Comparison of ENCODE assay signal across 9 mouse cellular contexts in genomic region chr4:43823845-43824337, GRCm38 (mm10). TPM values are rescaled to one million over a fixed set of nuclear protein-coding genes. Genes with fewer than 3 reads are reported as not detected.
A peak's percentile ranks its signal among the peaks of the same experiment; 100 is the strongest.
DNase-seq lines count a peak whose midpoint lies in the region; ATAC-seq lines count a peak whose summit lies in the region.
"Had no signal": no experiment of that assay in that cellular context is flagged by ENCODE, and none has a peak within 500 bp of the region (broad histone marks: within the 10 kb centered on the region; RNA-seq: fewer than 3 reads in every experiment).

Olfr156 (minus strand) TSS chr4:43823895.

- DNase-seq in heart, adult 8-10 months (ENCODE audit: low spot score): peak; percentile 2
- no peak for DNase-seq in heart, adult 9 months (ENCODE audit: low spot score in 2 of 2)
- peak; percentile 16 for DNase-seq in ovary, adult 18-20 months (ENCODE audit: low spot score)
- DNase-seq in ovary, postnatal 10 days (ENCODE audit: low spot score): no peak
- peak; percentile 37 for DNase-seq in ovary, postnatal 14 days (ENCODE audit: low spot score)
- no peak for DNase-seq in cerebellum, adult 8-10 months
- no peak for DNase-seq in thymus, postnatal 36 days

- no peak within 1 kb of the TSS for H3K4me2 ChIP-seq in embryonic facial prominence, embryonic 15.5 days (replicated peaks)
- H3K4me2 ChIP-seq: neural tube, embryonic 13.5 days had no signal

- WGBS in embryonic facial prominence, embryonic 15.5 days: 3% methylated on average over 7 of the region's 7 CpGs

- H3K27ac ChIP-seq in embryonic facial prominence, embryonic 15.5 days (replicated peaks): 0 out of 2 replicates have a peak within 1 kb of the TSS, but pooled peaks have one; percentile 3
- H3K27ac ChIP-seq: neural tube, embryonic 13.5 days had no signal

- H3K9ac ChIP-seq in embryonic facial prominence, embryonic 15.5 days: no peak within 1 kb of the TSS
- H3K9ac ChIP-seq: neural tube, embryonic 13.5 days had no signal

- H3K4me3 ChIP-seq in embryonic facial prominence, embryonic 15.5 days (replicated peaks): no peak within 1 kb of the TSS
- H3K4me3 ChIP-seq: neural tube, embryonic 13.5 days had no signal

- ATAC-seq in embryonic facial prominence, embryonic 15.5 days (ENCODE audit: insufficient number of reproducible peaks, low FRiP score, low TSS enrichment, low read depth): no peak

- no peaks in the 10 kb centered on the region for H3K9me3 ChIP-seq in embryonic facial prominence, embryonic 15.5 days (replicated peaks)
- H3K9me3 ChIP-seq: neural tube, embryonic 13.5 days had no signal

- no peaks in the 10 kb centered on the region for H3K27me3 ChIP-seq in embryonic facial prominence, embryonic 15.5 days
- H3K27me3 ChIP-seq: neural tube, embryonic 13.5 days had no signal

- H3K36me3 ChIP-seq in embryonic facial prominence, embryonic 15.5 days: no peaks in the 10 kb centered on the region
- H3K36me3 ChIP-seq: neural tube, embryonic 13.5 days had no signal

- peaks cover 9% of the 10 kb centered on the region; the same call in 1 of the 2 replicates for H3K4me1 ChIP-seq in embryonic facial prominence, embryonic 15.5 days
- H3K4me1 ChIP-seq: neural tube, embryonic 13.5 days had no signal

RNA-seq across cellular contexts. Expression of gene Olfr156, which starts in this region (rescaled TPM):
- not detected for total RNA-seq in heart, adult 8-10 months (2022)
- polyA plus RNA-seq in embryonic facial prominence, embryonic 15.5 days (2015; fragmentation: Nextera tagmentation; extraction: Ambion mirVana): 0.13 TPM in 1 of 2 replicates, not detected in the other
- polyA plus RNA-seq: neural tube, embryonic 13.5 days had no signal

Comparison
In these comparisons a context has a peak if more than half of its experiments do, and no peak if none do; other contexts are left out.
1. DNase-seq: peak in ovary, adult 18-20 months (single experiment) and ovary, postnatal 14 days (single experiment); none in heart, adult 9 months (0 of 2), ovary, postnatal 10 days (single experiment), cerebellum, adult 8-10 months (single experiment) and thymus, postnatal 36 days (0 of 2).
2. Peak in DNase-seq in heart, adult 8-10 months; RNA of the gene not detected or under 1 TPM.